Mouse (Mus musculus): ENCODE measurements around the gene Ttc6.

DNA sequence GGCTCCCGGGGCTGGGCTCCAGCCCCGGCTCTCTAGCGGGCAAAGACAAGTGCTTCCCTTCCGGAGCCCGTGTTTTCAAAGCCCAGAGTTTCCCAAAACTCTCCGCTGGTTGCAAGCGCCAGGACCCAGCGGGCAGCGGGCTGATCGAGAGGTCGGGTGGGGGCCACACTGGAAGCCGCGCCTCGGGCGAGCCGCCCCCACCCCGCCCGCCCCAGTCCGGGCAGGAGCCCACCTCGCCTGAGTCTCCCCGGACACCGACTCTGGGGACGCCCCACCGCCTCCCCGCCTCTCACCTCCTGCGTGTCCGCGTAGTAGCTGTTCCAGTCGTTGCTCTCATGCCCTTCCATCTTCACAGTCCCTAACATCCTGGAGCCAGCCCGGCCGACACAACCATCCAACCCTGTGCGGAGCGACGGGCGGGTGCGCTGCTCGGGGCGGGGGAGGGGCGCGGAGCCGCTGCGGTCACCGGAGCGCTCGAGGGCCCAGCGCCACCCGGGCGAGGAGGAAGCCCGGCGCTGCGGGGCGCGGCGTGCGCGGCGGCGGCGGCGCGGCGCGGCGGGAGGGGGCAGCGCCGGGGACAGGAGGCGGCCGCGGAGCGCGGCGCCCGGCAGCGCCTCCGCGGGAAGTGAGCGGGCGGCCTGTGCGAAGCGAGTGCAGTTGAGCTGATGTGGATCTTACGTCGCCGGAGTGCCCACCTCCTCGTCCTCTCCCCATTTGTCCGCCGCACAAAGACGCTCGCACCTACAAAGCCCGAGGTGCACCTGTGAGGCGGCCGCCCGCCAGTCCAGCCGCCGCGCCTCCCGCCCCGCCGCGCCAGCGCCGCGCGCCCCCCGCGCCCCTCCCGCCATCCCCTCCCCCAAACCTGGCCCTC is 18.3 kb upstream of the Ttc6 start:
- TF ChIP-seq GATA1 (IDR thresholded peaks at IDR 0.05; ENCODE audit: borderline replicate concordance, low read length) (no peak), FLI1 (IDR thresholded peaks at IDR 0.05; ENCODE audit: low read length) (no peak)

Data from megakaryocyte, embryonic 14.5 days (primary cell).